Mouse (Mus musculus): ENCODE data around the gene Prkcz.
"Not testable (repeated sequence)": the region's sequence is repeated elsewhere in the genome, so short reads cannot be mapped to it uniquely, and the experiment has no call there.

Prkcz gene

DNA sequence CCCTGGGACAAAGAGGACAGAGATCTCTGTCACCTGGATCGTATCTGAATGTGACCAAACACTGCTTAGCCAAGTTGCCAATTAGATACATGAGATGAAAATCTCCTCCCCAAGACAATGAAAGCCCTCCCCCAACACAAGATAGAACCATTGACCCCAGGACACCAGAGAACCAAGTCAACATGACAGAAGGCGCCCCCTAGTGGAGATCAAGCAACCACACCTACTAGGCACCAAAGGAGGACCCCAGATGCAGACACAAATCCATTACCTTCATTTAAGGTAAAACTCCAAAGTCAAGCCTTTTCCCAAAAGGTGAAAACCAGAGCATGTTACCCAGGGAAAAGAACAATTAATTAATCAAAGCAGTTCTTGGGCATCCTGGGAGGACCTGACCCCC is 3.6 kb downstream of the Prkcz start:
- DNase-seq = no peak

DNA sequence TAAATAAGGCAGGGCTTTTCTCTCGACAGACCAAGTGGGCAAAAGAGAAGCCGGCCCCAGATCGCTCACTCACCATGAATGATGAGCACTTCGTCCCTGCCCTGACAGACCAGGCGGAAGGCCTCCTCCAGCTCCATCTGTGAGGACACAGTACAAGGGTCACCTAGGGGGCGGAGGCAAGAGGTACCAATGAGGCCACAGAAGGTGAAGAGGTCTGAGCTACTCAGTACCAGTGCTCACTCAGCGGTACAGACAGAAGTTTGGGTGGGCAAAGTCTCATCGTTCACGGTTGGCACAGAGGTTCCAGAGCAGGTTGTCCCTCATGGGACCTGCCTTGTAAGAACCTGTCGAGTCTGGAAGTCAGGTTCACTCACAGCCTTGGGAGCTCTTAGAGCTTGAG is 4.8 kb downstream of the Prkcz start:
- DNase-seq = no peak

GRCm38 (mm10) chr4:155354546-155354945 is 6.6 kb downstream of the Prkcz start:
- DNase-seq = no peak

DNA sequence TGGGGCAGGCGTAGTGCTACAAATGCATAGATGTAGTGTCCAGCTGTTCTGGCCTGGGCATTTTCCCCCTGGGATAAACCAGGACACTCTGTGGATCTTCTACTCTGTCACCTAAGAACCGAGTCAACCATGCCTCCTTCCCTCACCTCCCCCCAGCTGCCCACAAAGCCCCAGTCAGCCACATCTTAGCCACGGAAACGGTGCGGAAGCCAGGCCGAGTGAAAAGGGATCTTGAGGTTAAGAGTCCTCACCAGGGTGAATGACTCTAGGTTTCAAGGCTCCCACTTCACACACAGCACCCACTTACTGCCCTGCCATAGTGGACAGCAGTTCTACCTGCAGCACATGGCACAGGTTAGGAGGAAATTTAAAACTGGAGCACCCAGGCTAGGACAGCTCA is 7.1 kb downstream of the Prkcz start:
- DNase-seq = no peak

- DNase-seq = no peak
Measured at GRCm38 (mm10) chr4:155352581-155352980, 8.6 kb downstream of the Prkcz start.

GRCm38 (mm10) chr4:155346350-155346749 is 14.8 kb downstream of the Prkcz start:
- DNase-seq = no peak

- DNase-seq = peak; percentile 86
Measured at GRCm38 (mm10) chr4:155345608-155345953, 15.6 kb downstream of the Prkcz start.

GRCm38 (mm10) chr4:155344716-155345607 is 16.2 kb downstream of the Prkcz start:
- peak; percentile 35 for DNase-seq

DNA sequence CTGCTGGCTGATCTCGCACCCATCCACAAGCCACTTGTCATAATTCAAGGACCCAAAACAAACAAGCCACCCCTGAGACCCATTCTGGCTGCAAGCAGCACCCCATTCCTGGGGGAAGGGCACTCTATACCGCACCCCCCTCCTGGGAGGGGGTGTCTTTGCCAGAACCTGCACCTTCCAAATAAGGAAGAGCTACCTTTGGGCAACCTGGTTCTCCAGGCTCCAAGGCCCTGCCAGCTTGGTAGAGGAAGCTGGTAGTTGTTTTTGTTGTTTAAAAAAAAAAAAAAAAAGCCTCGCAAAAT is 16.9 kb downstream of the Prkcz start:
- no peak for DNase-seq

GRCm38 (mm10) chr4:155343415-155344298 is 17.5 kb downstream of the Prkcz start:
- no peak for DNase-seq

DNA sequence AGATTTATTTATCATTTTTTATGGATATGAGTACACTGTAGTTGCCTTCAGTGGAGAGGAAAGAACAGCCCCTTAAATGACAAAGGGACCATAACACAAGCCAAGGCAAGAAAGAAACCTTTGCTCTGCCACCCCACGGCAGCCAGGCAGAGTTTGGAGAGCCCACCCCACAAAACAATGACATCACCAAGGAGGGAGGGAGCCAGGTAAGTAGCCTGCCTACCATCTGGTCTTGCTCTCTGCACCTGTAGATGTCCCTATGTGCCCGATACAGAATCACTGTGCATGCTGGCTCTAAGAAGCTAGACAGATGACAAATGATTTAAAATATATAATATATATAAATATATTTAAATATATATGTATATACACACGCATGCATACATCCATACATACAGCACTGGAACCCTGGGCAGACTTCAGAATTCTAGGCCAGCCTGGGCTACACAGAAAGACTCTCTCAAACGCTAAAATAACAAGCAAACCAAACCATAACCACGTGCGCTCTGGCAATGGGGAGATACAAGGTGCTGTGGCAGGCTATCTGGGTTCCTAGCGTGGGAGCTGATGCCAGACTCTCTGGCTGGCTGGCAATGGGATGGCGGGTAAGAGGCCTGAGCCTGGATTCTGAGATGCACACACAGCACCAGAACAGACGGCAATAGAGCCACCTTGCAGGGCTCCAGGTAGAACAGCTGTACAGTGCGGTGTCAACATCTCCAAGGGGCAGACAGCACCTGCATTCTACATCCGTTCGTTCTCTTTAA is 24.7 kb downstream of the Prkcz start:
- no peak for DNase-seq

GRCm38 (mm10) chr4:155332253-155332652 is 28.9 kb downstream of the Prkcz start:
- DNase-seq = peak; percentile 83

DNA sequence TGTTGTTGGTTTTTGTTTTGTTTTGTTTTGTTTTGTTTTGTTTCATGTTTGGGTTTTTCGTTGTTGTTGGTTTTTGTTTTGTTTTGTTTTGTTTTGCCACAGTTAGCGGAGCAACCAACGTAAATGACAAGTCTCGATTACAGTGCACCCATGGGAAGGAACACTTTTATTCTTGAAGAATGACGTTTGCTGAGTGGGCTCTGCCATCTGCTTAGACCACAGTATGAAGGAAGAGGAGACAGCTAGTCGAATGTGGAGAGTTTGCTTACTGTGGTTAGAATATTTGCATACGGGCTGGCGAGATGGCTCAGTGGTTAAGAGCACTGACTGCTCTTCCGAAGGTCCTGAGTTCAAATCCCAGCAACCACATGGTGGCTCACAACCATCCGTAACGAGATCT is 32.8 kb downstream of the Prkcz start:
- not testable (repeated sequence) for DNase-seq

DNA sequence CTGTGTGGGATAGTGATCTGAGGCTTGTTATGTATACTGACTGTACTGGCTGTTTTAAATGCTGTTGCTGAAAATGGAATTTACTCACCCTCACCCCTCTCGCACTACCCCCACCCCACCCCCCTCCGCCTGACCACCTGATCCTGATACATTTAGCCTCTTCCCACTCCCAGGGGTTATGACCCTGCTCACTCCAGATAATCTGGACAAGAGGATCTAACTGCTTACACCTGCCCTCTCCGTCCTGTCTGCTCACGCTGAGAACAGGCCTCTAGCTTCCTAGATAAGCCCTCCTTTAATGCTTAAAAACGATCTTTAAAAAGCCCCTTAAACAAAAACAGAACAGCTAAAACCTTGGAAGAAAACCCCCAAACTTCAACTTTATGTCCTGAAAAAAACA is 35.4 kb downstream of the Prkcz start:
- DNase-seq = no peak

GRCm38 (mm10) chr4:155324511-155324910 is 36.6 kb downstream of the Prkcz start:
- DNase-seq = no peak

DNA sequence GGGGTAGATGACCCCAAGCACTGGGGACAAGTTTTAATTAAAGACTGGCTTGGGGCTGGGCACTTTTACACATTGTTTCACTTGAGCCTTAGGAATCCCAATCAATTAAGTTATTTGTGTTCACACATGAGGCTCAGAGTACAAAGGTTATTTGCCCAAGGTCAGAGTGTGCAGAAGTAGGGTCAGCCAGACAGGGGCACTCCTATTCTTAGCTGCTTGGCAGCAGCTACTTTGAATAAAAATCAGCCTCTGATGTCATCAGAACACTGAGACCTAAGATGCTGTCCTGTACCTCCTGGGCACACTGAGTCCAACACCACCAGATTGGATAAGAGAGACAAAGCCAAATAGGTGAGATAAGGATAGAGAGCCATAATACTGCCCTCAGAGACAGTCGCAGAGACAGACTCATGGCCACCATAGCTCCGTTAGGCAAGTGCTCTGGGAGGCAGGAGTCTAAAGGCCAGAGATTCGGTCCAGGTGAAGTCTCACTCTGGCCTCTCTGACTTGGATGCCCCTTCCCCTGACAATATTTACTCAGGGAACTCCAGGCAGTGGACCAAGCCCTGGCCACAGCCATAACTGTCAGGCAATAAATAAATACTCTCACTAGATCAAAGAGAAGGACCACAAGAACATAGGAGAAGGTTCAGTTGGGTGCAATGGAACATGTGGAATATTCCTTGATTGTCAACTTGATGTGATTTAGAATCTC is 37.9 kb downstream of the Prkcz start:
- no peak for DNase-seq

DNA sequence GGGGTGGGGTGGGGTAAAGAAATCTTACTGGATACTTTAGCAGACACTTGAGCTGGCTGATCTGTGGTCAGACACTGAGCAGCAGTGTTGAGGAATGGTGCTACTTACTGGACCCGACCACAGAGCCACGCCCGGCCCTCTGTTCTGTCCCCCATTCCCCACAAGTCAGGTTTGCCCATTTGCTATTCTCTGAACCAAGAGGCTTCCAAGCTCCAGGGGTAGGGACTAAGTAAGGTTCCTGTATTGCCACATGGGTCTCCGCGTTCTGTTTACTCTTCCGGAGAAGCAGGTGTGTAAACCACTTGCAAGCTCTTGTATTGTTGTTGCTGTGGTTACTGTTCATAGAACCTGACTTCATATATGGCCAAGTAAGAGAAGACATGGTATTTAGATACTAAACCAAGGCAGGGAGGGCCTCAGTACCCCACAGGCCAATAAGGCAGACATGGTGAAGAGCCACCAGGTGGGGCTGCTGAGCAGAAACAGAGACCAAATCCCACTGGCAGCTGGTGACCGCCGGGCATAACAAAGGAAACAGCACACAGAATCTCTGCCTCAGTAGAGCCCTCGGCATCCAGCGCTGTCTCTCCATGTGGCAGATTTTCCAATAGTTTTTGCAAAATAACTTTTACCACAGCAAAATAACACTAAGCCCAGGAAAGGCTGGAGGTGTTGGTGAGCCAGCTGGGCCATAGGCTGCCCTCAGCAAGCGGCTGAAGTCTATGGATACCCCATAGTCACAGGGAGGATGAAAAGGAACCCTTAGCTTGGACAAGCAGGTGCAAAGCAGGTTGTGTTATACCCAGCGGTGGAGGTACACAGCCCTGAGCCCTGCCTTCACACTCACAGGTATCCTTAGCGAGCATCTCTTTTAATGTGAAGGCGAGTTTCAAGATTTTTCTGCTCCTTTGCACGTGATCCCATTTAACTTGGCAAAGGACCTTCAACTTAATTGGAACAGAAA is 40.6 kb downstream of the Prkcz start:
- DNase-seq = no peak

- no peak for DNase-seq
Measured at GRCm38 (mm10) chr4:155318266-155318665, 42.9 kb downstream of the Prkcz start.

DNA sequence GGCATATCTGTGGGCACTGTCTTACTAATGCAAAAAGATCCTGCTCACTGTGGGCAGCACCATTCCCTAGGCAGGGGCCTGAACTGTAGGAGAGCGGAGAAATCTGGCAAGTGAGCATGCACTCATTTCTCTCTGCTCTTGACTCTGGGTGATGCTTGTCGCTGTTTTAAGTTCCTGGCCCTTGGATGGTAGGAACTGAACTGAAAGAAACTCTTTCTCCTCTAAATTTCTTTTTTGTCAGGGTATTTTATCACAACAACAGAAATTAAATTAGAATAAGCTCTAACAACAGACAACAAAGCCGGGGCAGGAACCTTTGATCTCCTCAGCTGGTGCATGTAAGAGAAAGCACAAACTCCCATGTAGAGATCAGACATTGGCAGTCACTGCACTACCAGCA is 46.1 kb downstream of the Prkcz start:
- DNase-seq = no peak

DNA sequence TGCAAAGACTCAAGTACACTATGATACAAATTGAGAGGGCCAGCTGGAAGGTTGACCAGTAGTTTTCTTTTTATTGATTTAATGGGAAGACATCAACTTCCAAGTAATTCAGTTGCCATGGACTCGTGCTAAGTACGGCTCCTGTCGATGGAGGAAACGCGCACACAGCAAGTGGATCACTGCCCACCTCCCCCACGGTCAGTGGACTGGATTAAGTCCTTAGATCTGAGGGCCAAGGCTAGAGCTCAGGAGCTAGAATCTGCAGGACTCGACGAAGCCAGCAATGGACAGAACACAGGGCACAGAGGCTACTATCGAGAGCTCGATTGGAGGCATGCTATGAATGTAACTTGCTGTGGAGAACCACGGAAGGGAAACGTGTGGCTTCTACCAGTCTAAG is 52.5 kb downstream of the Prkcz start:
- no peak for DNase-seq

GRCm38 (mm10) chr4:155308068-155308467 is 53.1 kb downstream of the Prkcz start:
- peak; percentile 82 for DNase-seq

DNA sequence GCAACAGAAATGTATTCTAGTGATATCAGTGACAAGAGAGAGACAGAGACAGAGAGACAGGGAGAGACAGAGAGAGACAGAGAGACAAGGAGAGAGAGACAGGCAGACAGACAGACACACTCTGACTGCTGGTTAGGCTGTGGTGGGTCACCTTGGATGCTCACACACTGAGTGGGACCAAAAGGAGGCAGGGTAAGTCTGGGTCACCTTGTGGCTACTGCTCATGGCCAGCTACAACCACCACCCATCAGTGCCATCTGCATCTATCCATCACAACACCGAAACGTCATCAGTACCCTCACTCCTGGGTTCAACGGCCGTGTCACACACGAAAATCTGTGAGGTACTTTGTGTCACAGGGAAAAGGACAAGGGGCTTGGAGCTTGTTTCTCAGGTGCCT is 53.6 kb downstream of the Prkcz start:
- no peak for DNase-seq
